Mouse (Mus musculus) CH12F3 (cell line): Measurements from ENCODE around the gene Mucl3.

ENCODE experiments used
- in situ Hi-C: fragments of 300-500 bp; cut with MboI; formaldehyde crosslinking; loops from 2 replicates; pipeline ENCODE4 v1.14.3; 2020; ENCODE audit warnings: low sequenced_read_pairs

Mucl3 gene

DNA sequence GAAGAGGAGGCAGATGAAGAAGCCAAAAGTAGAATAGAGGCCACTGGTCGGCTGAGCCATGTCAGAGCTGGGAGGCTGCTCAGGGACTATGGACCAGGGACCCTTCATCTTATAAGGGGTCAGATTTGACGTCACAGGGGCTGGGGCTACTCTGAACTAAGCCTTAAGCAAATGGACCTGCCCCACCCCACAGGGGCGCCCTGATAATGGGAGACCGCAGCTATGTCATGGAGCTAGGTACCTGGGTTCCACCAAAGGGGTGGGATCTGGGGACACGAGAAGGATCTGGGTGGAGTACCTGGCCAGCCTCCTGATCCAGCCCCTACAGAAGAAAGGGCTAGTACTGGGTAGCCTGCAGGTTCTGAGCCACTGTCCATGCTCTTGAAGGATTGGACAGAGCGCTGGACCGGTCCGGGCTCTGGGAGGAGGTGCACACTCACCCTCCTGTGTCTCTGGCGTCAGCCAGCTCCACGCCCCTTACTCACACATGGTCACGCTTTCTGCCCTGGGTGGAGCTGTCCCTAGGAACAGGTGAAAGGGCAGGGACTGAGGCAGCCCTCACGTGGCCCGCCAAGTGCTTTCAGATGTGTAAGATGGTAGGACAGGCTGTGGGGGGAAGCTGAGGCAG, at the start of gene Mucl3:
Gene Mucl3, minus strand, starts transcription at position 87 of the 628 bp plus-strand sequence.
- in situ Hi-C loops: no loop called here

GRCm38 (mm10) chr17:35692368-35692767, 48.9 kb upstream of the Mucl3 start:
- in situ Hi-C loops: no loop called here

DNA sequence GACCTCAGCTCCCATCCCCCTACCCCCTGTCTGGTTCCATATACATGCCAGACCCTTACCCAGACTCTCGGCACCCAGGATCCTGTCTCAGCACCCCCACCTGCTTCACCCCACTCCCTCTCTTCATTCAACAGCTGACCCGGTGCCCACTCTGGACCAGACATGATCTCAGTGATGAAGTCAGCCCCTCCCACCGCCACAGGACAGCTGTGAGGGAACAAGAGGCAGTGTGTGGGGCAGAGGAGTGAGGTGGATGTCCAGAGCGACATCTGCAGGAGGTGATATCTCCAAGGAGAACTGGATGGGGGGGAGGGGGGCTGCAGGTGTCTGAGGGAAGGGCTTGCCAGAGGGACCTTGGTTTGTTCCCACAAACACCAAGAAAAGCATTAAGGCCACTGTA, 48.3 kb upstream of the Mucl3 start:
- in situ Hi-C loops: no loop called here

GRCm38 (mm10) chr17:35689936-35690645, 46.6 kb upstream of the Mucl3 start:
- in situ Hi-C loops: no loop called here

DNA sequence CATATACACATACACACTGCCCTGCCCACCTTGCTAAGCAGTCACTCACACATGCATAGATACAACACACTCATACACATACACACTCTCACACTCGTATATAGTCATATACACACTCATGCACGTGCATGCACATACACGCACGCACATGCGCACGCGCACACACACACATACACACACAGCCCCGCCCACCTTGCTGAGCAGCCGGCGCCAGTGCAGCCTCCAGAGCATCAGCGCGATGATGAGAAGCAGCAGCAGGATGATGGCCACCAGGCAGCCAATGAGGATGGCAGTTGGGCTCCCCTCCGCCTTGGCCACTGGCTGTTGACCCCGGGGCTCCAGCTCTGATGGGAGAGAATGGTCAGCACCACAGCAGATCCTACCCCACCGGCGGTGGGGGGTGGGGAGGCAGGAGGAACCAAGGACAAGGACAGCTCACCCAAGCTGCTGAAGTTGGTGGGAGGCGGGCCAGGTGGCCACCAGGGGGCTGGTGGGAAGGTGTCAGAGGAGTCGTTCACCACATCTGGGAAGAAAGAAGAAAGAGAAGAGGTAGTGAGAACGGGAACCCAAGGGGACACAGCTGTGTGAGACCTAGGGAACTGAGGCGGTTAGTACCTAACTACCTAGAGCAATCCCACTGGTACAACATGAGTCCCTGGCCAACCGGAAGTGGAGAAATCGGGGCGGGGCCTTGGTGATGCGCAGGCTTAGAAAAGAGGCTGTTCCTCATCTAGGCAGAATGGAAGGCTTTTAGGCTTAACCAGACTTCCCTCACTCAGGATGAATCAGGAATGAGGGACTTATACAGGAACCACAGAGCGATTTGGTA, 45.1 kb upstream of the Mucl3 start:
- in situ Hi-C loops: no loop called here

DNA sequence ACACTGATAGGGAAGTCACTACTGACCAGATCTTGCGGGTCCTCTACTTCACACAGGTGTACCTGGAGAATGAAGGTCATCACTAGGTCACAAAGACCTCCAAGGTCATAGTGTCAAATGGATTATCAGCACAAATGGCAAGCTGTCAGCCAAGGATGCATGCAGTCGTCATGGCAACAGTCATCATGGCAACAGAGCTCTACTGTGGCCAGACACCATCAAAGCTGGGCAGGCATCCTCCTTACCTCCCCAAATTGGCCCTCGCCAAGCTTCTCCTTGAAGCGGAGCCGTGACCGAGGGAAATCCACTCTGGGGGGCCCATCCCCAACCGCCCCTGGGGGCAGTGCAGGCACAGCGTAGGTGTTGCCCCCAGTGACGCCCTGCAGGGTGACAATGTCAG, 41.6 kb upstream of the Mucl3 start:
- in situ Hi-C loops: no loop called here

DNA sequence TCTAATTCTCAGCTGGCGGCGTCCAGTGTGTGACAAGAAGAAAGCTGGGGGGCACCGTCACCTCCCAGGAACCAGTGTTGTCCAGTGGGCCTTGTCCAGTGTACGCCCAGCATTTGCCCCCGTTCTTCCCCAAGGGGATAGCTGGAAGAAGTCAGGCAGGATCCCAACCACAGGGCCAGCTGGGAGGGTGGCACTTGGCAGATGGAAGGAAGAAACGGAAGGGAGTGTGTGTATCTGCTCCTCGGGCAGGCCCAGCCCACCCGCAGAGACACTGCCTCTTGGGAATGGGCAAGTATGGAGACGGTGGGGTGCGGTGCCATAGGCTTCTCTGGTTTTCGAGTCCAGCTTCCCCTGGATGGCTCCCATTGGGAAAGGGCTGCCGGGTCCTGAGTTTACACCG, 38.5 kb upstream of the Mucl3 start:
- in situ Hi-C loops: no loop called here

DNA sequence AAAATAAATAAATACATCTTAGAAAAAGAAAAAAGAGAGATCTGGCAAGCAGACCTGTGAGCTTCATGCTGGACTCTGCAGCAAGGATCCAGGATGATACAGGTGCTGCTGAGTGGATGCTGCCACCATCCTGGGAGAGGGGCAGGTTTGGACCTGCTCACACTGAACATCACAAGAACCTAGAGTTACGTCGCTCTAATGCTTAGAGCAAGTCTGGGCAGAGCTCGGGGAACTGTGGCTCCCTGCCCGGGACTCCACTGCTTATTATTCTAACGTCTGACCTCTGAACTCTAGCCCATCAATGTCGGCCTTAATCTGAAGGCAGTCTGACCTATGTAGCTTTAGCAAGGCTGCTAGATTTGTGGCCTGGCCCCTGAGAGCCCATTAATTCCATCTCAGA, 37.1 kb upstream of the Mucl3 start:
- in situ Hi-C loops: no loop called here

DNA sequence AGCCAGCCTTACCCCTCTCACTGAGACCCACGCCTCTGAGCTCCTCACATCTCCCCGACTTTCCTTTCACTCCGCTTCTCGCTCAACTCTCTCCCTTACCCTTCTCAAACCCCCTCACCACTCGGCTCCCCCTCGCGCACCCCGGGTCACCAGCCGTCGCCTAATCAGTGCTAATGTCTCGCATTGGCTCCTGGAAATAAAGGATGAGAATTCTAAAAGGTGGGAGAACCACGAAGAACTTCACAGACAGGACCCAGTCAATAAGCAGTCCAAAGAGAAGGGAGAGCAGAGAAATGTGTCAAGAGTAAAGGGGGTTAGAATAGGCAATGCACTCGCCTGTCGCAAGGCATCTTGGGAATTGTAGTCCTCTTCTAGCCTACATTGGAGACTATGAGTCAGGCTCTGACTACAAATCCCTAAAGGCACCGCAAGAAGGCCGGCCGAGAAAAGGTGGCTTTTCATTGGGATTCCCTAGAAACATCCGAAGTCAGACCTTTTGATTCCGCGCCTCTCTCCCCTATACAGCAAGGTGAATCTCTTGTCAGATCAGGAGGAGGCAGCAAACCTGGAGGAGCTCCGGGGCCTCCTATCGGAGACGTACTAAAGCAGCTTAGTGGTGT, 30.0 kb upstream of the Mucl3 start, which contains the start of gene Gtf2h4:
Gene Gtf2h4, minus strand, starts transcription at position 324 of the 620 bp plus-strand sequence.
- in situ Hi-C loops: no loop called here

DNA sequence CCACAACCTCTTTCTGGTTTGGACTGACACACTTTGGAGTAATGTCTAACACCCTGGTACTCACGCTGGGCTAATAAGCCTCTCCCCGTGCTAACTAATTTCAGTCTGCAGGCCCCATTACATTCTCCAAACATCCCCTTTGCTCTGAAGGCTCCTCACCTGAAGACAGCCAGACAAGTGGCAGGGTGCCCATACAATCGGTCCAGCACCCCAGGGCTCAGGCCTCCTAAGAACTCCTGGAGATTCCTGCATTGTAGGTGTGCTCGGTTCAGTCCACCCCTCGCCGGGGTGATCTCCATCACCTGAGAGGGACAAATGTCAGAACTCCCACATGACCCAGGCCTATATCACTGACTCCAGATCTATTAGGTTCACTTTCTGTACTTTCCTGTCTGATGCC, 29.0 kb upstream of the Mucl3 start:
- in situ Hi-C loops: no loop called here

DNA sequence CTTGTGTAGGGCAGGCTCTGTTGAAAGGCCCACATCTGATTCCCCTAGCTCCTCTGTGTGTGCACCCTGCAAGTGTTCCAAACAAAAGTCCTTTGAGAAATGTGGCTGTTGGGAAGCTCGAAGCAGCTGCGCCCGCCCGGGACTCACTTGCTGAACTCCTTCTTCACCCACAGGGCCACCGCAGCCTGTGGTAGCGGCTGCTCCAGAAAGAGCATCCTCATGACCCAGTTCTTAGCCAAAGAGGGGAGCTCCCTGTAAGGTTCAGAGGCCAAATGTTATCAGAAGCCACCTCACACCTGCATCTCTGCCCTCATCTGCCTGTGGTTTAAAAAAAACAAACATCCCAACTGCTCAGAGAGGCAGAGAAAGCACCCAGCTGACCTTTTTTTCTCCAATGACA, 28.4 kb upstream of the Mucl3 start:
- in situ Hi-C loops: no loop called here

DNA sequence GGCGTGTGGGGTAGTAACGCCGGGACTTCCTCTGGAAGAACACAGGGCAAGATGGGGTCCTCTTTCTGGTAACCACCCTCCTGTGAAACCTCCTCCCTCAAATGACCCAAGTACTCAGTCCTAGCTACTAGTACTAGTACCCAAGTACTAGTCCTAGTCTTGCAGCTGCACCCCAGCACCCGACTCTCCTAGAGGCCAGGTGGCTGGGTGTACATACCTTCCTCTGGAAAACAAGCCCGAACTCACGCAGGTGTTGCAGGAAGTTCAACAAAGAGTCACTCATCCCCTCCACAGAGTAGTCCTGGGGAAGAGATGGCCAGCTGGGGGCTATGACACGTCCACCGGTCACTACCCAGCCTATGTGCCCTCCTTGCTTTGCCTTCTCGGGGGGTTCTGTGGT, 26.2 kb upstream of the Mucl3 start:
- in situ Hi-C loops: no loop called here

GRCm38 (mm10) chr17:35667334-35668065, 24.0 kb upstream of the Mucl3 start, which contains the start of gene Vars2:
Gene Vars2, minus strand, starts transcription at chr17:35667592.
- in situ Hi-C loops: no loop called here

GRCm38 (mm10) chr17:35666851-35667256, 23.4 kb upstream of the Mucl3 start:
- in situ Hi-C loops: no loop called here

DNA sequence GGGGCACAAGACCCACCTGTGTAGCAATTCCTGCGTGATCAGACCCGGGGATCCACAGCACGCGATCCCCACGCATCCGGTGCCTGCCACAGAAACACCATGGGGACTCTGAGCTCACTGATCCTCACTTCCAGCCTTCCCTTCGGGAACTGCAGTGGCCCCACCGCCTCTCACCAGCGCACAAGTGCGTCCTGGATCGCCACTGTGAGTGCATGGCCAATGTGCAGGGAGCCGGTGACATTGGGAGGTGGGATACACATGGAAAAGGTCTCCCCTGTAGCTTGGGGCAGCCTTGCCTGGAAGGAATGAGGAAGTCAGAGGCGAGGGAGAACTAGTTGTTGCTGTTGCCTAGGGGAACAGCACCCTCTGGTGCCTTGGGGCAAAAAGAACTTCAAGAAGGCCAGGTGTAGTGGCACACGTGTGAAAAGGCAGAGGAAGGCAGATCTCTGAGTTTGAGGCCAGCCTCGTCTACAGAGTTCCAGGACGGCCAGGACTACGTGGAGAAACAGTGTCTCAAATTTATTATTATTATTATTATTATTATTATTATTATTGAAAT, 22.5 kb upstream of the Mucl3 start:
- in situ Hi-C loops: no loop called here

DNA sequence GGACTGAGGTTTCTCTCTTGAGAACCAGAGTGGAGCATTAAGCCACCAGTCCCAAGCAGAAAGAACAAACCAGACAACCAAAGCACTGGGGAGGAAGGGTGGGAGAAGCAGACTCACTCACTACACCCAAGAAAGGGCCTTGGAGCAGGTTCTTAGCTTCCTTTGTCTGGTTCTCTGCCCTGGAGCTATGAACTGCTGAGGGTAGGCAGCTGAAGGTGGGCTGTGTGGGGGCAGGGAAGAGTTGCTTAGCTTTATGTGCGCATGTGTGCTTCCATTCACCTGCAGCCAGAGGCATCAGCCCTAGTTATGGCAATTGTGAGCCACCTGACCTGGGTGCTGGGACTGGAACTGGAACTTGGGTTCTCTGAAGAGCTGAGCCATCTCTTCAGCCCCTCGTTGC, 9.6 kb upstream of the Mucl3 start:
- in situ Hi-C loops: no loop called here

DNA sequence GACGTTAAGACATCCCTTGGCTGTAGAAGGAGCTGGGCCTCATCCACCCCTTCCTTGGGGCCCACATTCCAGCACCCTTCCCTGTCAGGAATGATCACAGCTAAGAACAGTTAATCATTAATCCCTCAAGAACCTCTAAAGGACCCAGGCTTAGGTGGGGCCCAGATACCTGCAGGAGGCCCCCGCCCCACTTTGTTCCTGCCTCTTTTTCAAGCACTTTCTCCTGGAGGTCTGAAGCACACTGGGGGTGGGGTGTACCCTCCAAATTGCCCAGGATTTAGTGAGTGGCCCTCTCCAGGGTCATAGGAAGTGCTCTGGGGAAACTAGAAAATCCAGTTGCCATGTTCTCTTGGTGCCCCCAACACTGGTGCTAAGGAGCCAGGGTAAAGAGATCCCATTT, 5.9 kb upstream of the Mucl3 start:
- in situ Hi-C loops: no loop called here

GRCm38 (mm10) chr17:35639352-35639751, 4.1 kb downstream of the Mucl3 start:
- in situ Hi-C loops: no loop called here

GRCm38 (mm10) chr17:35638475-35639190, 4.9 kb downstream of the Mucl3 start:
- in situ Hi-C loops: no loop called here

DNA sequence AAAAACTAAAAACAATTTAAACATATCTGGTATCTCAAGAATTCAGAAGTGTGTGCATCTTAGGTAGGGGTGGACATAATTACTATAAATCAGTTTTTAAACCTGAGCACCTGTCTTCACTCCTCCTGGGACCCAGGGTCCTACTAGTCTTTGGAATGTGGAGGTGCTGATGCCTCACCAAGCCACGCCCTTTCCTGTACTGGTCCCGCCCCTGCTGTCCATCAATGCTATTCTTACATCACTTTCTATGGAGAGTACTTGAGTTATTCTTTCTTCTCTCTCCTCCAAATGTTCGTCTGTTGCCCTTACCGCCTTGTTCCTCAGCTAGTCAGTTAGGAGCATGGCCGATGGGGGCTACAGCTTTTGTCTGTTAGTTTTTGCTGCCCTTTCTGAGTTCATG, 7.1 kb downstream of the Mucl3 start:
- in situ Hi-C loops: no loop called here
